Mouse (Mus musculus): ENCODE measurements around the gene Tmem151a.
A peak's percentile ranks its signal among the peaks of the same experiment; 100 is the strongest.
"Not testable (repeated sequence)": the region's sequence is repeated elsewhere in the genome, so short reads cannot be mapped to it uniquely, and the experiment has no call there.

Gene Tmem151a

DNA sequence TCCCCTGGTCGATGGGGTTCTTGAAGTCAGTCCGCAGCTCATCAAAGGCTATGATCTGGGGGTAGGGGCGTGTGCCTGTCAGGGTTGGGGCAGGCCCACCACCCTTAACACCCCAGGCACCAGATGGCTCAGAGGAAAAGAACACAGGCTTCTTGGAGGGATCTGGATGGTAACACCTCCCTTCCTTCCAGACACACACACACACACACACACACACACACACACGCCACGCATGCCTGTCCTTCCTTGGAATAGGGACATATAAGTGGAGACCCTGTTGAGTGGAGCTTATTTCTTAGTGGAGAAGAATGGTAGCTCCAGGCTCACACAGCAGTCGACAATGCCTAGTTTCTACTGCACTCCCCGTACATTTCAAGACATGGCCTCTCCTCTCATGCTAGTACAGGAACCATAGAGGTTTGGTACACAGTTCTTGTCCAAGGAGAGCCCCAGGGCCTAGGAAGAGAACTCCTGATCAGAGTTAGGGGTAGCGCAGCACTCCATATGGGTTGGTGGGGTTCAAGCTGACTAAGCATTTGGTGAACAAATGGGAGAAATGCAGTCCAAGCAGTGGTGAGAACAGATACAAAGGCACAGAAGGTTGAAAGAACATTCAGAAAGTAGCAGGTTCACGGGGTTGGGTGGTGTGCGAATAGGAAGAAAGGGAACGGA, 9.6 kb upstream of the Tmem151a start:
- DNase-seq (ENCODE audit: low read depth, low spot score), result no peak

DNA sequence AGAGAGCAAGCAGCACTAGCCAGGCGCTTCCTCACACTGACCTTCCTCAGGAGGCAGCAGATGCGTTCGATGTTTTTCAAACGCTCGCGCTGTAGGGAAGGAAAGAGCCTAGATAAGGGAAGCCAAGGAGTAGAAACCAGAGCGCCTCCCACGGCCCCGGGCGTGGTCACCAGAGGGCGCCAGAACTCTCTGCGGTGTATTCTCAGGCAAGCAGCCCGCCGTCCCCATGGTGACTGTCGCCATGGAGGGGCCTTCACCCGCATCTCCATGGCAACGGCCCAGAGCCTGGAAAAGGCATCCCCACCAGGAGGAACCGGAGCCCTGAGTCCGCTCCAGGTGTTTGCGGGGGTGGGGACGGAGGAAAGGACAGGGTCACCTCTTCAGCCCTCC, 8.9 kb upstream of the Tmem151a start:
- peak; percentile 89 for DNase-seq (ENCODE audit: low read depth, low spot score)

DNA sequence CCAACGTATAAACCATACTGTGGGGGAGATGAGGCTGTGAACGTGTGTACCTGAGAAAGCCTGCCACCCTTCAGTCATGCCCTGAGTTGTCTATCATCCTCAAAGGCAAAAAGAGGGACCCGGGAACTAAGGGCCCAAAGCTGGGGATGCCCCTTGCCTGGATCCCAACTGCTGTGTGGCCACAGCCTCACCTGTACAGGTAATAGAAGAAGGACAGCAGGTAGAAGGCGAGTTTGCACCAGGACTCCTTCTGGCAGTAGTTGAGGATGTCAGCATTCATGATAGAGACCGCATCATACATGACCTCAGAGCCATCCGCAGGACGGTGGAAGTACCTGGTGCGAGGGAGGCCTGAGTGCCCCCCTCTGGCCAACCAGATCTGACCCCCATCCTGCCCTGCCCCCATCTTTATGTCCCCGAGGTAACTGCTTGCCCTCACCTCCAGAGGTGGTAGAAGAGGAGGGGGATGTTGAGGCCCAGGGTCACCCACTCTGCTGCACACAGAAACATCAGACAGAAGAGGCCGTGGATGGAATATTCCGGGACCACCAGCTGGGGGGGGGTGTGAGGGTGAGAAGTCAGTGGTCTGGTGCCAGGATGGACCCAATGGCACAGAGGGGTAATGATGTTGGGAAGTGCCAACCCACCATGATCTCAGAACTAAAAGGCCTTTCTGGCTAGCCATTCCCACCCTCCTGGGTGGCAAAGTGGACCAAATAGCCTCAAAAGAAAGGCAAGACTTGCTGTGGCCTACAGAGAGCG, 8.3 kb upstream of the Tmem151a start:
- DNase-seq (ENCODE audit: low read depth, low spot score), result no peak

DNA sequence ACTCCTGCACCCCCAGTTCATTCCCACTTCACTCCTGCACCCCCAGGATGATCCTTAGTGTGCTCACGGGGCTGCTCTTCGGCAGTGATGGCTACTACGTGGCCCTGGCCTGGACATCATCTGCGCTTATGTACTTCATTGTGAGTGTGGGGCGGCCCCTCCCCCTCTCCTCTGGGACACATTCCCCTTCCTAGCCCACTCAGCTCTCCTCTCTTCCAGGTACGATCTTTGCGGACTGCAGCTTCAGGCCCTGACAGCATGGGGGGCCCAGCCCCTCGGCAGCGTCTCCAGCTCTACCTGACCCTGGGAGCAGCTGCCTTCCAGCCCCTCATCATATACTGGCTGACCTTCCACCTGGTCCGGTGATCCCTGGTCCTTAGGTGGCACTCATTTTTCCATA, 6.8 kb upstream of the Tmem151a start:
- DNase-seq (ENCODE audit: low read depth, low spot score), result no peak

DNA sequence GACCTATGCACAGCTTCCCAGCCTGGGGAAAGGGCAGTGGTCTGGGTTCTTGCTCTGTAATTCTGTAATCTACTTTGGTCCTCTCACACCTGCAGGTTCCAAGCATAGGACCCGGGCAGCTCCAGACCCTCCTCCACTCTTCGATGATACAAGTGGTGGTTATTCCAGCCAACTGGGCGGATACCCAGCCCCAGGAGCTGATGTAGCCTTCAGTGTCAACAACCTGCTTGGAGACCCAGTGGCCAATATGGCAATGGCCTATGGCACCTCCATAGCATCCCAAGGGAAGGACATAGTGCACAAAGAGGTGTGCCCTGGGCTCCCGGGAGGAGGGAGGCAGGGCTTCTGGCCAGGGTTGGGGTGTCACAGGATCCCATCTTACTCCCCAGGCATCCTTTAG, 4.0 kb upstream of the Tmem151a start:
- DNase-seq (ENCODE audit: low read depth, low spot score), result no peak

DNA sequence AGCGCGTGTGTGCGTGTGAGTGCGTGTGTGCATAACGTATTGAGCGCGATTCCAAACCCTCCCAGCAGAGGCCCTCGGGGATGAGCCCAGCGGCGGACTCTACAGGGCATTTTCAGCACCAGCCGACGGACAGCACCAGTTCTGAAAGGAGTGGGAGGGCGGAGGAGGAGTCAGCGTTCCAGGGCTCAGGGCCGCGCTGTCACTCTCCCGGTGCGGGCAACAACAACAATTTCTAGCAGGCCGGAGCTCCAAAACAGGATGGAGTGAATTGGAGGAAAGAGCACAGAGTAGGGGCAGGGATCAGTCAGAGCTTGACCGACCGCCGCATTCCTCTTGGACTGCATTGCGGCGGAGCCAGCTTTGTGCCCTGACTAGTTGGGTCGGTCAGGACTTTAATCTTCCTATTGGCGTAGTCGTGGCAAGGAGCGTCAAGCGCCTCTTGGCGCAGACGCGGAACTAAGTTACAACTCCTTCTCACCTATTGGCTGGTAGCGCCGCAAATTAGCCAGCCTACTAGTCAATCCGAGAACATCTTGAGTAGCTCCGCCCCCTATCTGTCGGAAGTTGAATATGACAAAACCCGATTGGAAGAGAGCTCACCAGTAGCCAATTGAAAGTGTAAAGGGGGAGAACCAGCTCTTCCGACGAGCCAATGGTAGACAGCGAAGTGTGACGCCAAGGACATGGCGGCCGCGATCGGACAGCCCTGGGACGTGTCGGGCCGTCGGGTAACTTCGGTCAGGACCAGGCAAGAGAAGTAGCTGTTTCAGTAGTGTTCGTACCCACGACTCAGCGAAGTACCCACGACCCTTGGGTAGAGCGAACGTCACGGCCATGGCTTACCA, 2.8 kb upstream of the Tmem151a start, which contains the start of gene Yif1a:
Yif1a (plus strand) TSS at position 655 of the 845 bp plus-strand sequence.
- DNase-seq (ENCODE audit: low read depth, low spot score), result peak; percentile 99

DNA sequence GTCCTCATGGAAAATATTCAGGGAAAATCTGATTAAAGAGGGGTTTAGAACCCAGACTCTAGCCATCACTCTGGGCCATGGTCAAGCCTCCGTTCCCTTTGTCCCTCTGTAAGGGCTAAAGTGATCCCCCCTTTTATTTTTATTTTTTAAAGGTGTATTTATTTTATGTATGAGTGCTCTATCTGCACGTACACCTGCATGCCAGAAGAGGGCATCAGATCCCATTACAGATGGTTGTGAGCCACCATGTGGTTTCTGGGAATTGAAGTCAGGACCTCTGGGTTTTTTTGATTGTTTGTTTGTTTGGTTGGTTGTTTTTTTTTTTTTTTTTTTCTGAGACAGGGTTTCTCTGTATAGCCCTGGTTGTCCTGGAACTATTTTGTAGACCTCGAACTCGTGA, 1.2 kb upstream of the Tmem151a start:
- not testable (repeated sequence) for DNase-seq (ENCODE audit: low read depth, low spot score)

DNA sequence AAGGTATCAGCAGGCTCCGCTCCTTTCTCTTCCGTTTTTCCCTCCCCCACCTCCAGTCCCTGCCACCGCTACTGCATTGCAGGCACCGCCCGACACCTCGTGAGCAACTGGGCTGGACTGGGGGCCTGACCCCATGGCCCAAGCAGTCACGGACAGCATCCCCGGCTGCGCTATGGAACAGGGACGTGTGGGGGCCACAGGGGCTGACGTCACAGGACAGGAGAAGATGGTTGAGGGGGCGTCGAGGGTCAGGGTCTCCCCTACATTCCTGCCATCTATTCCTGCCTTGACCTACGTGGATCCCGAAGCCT, 542 bp downstream of the Tmem151a start:
- DNase-seq (ENCODE audit: low read depth, low spot score), result no peak

DNA sequence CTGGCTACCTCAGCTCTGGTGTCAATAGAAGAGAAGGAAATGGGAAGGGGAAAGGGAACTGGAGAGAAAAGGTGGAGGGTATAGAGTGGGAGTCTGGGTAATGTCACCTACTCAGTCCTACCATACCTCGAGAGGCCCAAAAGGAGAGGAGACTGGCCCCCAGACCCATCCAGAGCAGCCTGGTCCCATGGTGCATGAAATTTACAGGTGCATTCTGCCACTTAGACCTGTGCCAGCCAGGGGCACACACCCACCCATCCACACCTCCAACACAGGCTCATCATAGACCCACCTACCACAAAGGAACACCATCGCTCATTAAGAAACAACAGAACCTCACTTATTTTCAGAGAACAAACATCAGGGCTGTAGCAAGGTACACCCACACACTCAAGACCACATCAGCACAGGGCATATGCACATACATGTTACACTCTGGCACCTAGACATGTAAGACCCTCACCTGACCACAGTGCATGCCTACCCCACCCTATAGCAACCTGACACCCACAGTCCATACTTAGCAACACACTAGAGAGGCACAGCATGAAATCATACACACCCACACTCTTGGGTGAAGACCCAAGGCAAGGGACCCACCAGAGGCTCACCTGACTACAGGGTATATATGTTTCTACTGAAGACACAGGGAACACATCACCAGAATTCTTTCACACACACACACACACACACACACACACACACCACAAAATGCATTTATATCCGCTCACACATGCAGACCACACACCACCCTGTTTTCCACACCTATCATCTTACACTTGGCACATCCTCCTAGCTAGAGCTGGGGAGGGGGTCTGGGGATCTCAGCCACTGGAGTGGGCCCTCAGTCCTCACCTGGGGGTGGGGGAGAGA, 1.1 kb downstream of the Tmem151a start:
- no peak for DNase-seq (ENCODE audit: low read depth, low spot score)

DNA sequence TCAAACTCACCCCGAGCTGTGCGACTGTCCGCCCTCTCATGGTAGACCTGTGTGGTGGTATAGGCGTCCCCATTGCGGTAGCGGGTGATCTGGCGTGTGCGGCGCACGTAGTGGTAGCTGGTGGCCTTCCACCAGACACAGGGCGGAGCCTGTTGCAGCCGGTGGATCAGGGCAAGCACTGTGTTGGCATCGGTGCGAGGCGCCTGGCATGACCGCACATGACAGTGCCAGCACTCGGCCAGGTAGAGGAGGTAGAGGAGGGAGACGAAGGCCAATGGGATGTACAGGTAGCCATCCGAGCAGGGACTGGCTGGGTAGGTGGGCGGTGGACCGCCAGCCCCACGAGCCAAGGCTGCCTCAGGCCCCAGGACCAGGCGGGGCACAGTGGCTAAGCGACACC, 2.7 kb downstream of the Tmem151a start:
- no peak for DNase-seq (ENCODE audit: low read depth, low spot score)

DNA sequence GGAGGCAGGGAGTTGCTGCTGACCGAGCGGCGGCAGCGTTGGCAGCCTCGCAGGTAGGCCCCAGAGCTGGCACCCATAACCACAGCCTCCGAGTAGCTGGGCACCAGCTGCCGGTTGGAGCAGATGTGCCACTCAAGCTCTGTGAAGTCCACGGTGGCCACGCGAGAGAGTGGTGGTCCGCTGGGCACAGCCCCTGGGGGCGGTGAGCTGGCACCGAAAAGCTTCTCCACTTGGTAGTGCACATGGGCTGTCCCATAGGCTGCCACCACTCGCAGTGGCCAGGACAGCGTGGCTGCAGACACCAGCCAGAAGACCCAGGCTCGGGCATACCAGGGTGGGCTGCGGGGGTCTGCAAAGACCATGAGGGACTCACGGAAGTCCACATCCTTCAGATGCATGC, 3.3 kb downstream of the Tmem151a start:
- DNase-seq (ENCODE audit: low read depth, low spot score), result no peak

DNA sequence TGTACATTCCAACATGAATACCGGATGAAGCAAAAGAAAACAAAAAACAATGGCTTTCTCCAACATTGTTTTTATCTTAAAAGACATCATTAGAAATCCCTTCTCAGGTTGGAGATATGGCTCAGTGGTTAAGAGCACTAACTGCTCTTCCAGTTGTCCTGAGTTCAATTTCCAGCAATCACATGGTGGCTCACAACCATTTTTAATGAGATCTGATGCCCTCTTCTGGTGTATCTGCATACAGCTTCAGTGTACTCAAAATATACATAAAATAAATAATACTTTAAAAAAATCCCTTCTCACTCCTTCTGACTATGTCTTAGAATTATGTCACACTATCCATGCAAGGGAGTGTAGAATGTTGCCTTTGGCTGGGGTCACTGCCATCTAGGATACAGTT, 6.1 kb downstream of the Tmem151a start:
- no peak for DNase-seq (ENCODE audit: low read depth, low spot score)

DNA sequence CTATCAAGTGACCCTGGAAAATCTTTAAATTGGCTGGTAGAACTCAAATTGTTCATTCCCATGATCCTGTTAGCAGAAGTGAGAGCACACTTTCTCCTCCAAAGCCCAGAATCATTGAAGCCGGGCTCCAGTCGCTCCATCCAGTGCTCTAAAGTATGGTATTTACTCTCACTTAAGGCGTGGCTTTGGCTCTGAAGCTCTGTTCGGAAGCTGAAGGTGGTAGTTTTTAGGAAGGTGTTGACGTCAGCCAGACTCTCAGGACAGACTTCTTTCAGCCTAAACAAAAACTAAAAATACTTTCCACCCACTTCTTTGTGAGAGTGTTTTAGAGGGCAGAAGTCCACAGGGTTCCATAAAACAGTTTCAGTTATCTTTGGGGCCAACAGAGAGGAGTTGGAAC, 11.8 kb downstream of the Tmem151a start:
- DNase-seq (ENCODE audit: low read depth, low spot score), result no peak

DNA sequence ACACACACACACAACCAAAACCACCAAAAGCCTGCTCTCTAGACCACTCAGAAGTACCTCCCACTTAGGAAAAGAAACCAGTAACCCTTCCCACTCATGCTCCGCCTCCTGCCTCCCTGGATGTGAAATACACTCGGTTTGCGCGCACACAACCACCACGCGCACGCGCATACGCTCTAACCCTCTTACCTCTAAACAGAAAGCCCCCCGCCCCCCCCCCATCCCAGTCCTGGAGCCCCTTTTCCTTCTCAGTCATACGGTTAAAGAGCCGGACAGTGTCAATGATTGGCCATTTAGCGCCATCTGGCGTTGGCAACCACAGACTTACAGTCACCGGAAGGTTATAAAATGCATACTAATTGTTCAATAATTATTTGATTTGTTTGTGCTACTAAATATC, 12.3 kb downstream of the Tmem151a start:
- DNase-seq (ENCODE audit: low read depth, low spot score), result no peak

DNA sequence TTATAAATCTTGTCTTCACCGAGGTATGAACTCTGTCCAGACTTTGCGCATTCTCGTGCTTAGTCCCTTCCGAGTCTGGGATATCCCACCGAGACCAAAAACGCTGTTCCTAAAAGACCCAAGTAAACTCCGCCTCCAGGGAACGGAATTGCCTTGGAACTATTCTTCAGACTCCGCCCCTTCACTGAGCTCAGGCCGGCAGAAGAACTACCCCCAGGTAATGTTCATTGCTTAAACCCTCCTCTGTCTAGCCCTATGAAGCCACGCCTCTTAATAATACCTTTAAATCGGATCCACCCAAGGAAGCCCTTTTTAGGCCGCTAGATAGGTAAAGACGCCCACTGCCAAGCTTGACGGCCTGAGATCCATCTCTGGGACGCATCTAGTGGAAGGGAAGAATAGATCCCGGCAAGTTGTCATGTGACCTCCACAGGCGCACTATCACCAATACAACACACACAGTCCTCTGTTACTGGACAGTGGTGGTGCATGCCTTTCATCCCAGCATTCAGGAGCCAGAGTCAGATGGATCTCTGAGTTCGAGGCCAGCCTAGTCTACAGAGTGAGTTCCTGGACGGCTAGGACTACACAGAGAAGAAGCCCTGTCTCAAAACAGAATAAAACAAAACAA, 12.8 kb downstream of the Tmem151a start:
- DNase-seq (ENCODE audit: low read depth, low spot score), result no peak

DNA sequence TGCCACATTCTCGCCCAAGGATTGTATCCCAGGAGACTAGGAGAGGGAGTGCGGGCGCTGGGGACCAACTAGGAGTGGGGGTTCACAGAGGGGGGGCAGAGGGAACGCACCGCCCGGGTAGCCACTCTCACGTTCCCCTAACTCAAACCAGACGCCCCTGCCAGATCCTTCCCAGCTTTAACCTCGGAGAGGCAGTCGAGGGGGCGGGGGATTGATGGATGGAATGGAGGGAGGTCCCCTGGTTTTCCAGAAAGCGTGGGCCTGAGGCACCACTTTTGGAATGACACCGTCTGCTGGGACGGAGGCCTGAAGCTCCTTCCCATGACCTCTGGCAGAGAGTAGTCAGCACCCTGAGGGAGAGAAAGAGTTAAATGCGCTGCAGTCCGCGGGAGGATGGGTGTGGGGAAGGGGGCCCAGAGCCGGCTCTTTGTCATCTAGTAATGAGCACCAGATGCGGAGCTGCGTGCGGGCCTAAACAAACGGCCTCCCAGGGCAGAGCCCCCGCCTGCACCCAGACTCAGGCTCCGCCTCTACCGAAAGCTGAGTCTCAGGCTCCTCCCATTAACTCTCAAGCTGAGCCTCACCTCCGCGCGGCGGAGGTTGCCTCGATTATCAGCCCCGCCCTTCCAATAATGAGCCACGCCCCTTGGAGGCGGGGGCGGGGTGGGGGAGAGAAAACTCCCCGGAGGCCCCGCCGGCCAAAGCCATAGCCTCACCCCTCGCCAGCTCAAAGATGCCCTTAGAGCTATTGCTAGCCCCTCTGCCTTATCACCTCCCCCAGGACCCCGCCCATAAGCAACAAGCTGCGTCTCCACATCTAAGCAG, 13.6 kb downstream of the Tmem151a start:
- DNase-seq (ENCODE audit: low read depth, low spot score), result no peak

DNA sequence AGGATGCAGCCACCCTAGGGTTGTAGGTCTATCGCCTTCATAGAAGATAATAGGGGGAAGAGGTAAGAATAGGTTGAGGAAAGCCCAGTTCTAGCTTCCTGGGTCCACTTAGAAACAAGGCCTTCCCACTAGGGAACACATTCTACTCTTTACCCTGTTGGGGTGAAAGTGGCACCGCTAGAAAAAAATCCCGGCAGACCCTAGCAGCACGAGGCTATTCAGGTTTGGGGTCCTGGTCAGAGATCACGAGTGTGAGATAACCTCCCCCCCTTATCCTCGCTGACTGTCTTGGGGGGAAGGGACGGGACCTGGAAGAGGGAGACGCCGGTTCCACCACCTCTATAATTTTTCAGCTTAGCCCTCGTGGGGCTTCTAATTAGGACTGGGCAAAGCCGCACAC, 14.3 kb downstream of the Tmem151a start:
- no peak for DNase-seq (ENCODE audit: low read depth, low spot score)

DNA sequence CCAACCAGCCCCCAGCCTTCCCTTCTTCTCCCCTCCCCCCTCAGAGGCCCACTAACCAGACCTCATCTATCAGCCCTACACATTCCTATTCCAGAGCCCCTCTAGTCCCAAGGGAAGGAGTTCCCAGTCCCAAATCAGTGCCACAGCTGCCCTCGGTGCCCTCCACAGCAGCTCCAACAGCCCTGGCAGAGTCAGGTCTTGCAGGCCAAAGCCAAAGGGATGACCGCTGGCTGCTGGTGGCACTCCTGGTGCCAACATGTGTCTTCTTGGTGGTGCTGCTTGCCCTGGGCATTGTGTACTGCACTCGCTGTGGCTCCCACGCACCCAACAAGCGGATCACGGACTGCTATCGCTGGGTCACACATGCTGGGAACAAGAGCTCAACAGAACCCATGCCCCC, 15.4 kb downstream of the Tmem151a start:
- no peak for DNase-seq (ENCODE audit: low read depth, low spot score)

DNA sequence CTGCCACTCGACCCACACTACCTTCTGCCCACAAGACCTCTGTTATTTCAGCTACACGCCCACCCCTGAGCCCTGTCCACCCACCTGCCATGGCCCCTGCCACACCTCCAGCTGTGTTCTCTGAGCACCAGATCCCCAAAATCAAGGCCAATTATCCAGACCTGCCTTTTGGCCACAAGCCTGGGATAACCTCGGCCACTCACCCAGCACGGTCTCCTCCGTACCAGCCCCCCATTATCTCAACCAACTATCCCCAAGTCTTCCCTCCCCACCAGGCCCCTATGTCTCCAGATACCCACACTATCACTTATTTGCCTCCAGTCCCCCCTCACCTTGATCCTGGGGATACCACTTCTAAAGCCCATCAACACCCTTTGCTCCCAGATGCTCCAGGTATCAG, 15.8 kb downstream of the Tmem151a start:
- no peak for DNase-seq (ENCODE audit: low read depth, low spot score)

DNA sequence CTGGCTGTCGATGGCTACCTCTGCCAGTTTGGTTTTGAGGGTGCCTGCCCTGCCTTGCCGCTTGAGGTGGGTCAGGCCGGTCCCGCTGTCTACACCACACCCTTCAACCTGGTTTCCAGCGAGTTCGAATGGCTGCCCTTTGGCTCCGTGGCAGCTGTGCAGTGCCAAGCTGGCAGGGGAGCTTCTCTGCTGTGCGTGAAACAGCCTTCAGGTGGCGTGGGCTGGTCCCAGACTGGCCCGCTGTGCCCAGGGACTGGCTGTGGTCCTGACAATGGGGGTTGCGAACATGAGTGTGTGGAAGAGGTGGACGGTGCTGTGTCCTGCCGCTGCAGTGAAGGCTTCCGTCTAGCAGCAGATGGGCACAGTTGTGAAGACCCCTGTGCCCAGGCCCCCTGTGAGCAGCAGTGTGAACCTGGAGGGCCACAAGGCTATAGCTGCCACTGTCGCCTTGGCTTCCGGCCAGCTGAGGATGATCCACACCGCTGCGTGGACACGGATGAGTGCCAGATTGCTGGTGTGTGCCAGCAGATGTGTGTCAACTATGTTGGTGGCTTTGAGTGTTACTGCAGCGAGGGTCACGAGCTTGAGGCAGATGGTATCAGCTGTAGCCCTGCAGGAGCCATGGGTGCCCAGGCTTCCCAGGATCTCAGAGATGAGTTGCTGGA, 16.6 kb downstream of the Tmem151a start:
- DNase-seq (ENCODE audit: low read depth, low spot score), result no peak
